Mouse (Mus musculus) heart, adult 2 months (tissue): ENCODE results near the gene Catsper4.

ENCODE experiments used
- CTCF ChIP-seq: fragments of 200-600 bp; IDR thresholded peaks from 2 replicates; pipeline ENCODE4 v1.8.1; 2022; ENCODE audit warnings: antibody characterized with exemption, mild to moderate bottlenecking, moderate library complexity
- EP300 ChIP-seq: fragments of 200-500 bp; IDR thresholded peaks from 2 replicates; pipeline ENCODE4 v1.6.1; 2011; ENCODE audit warnings: low read depth, low read length, control low read depth; ENCODE audit not compliant: insufficient read depth
- POLR2A ChIP-seq: fragments of 200-500 bp; IDR thresholded peaks from 2 replicates; pipeline ENCODE4 v1.6.1; 2011; ENCODE audit warnings: mild to moderate bottlenecking, low read depth, low read length, control low read depth; ENCODE audit not compliant: insufficient read depth

- TF ChIP-seq POLR2A (no peak), CTCF (no peak), EP300 (no peak)
These were observed 23.8 kb downstream of the Catsper4 start for GRCm38 (mm10) chr4:134203340-134203896.
